In genomic region chr13:39823965-39824555, GRCm38 (mm10) we compare ENCODE assay signal across 9 mouse cellular contexts.
DNase-seq lines count a peak whose midpoint lies in the region; ATAC-seq lines count a peak whose summit lies in the region.
"Had no signal": no experiment of that assay in that cellular context is flagged by ENCODE, and none has a peak within 500 bp of the region (broad histone marks: within the 10 kb centered on the region; RNA-seq: fewer than 3 reads in every experiment).

No protein-coding gene starts in this region.

- intact Hi-C loops in heart, postnatal 10 days (cut with DNase I): no loop called here

- H3K4me3 ChIP-seq in kidney, embryonic 15.5 days (replicated peaks): peak overlapping the region; percentile 42
- peak overlapping the region; percentile 39 for H3K4me3 ChIP-seq in limb, embryonic 12.5 days (replicated peaks)
- peak overlapping the region; percentile 32 for H3K4me3 ChIP-seq in neural tube, embryonic 15.5 days (replicated peaks)
- H3K4me3 ChIP-seq: myocyte had no signal

- H3K4me2 ChIP-seq in kidney, embryonic 15.5 days: peak overlapping the region; percentile 72
- peak overlapping the region; percentile 72 for H3K4me2 ChIP-seq in limb, embryonic 12.5 days
- peak overlapping the region; percentile 65 for H3K4me2 ChIP-seq in neural tube, embryonic 15.5 days

- 4% methylated on average over 20 of the region's 20 CpGs for WGBS in kidney, embryonic 15.5 days
- 3% methylated on average over 20 of the region's 20 CpGs for WGBS in limb, embryonic 12.5 days
- 3% methylated on average over 20 of the region's 20 CpGs for WGBS in neural tube, embryonic 15.5 days

- H3K4me1 ChIP-seq in kidney, embryonic 15.5 days: peaks cover 13% of the 10 kb centered on the region
- H3K4me1 ChIP-seq in limb, embryonic 12.5 days (replicated peaks): peaks cover 9% of the 10 kb centered on the region
- peaks cover 15% of the 10 kb centered on the region for H3K4me1 ChIP-seq in neural tube, embryonic 15.5 days

- H3K9ac ChIP-seq in kidney, embryonic 15.5 days: no peak overlapping the region
- H3K9ac ChIP-seq in limb, embryonic 12.5 days (replicated peaks): peak overlapping the region; percentile 52
- peak overlapping the region; percentile 26 for H3K9ac ChIP-seq in neural tube, embryonic 15.5 days (replicated peaks)

- H3K36me3 ChIP-seq in kidney, embryonic 15.5 days: no peaks in the 10 kb centered on the region
- H3K36me3 ChIP-seq in limb, embryonic 12.5 days: no peaks in the 10 kb centered on the region
- H3K36me3 ChIP-seq in neural tube, embryonic 15.5 days: no peaks in the 10 kb centered on the region

- peak; percentile 62 for ATAC-seq in kidney, embryonic 15.5 days (replicated peaks; ENCODE audit: low FRiP score)
- ATAC-seq in limb, embryonic 12.5 days (ENCODE audit: insufficient number of reproducible peaks, insufficient read depth, low FRiP score, low TSS enrichment, low read depth): no peak
- peak; percentile 79 for ATAC-seq in neural tube, embryonic 15.5 days (ENCODE audit: low FRiP score)

- H3K27me3 ChIP-seq in kidney, embryonic 15.5 days: peaks cover 7% of the 10 kb centered on the region; the same call in 1 of the 2 replicates
- H3K27me3 ChIP-seq in limb, embryonic 12.5 days: peaks cover 9% of the 10 kb centered on the region; the same call in 1 of the 2 replicates
- H3K27me3 ChIP-seq in neural tube, embryonic 15.5 days (replicated peaks): peaks cover 6% of the 10 kb centered on the region

- H3K9me3 ChIP-seq in kidney, embryonic 15.5 days (replicated peaks): no peaks in the 10 kb centered on the region
- no peaks in the 10 kb centered on the region for H3K9me3 ChIP-seq in limb, embryonic 12.5 days
- no peaks in the 10 kb centered on the region for H3K9me3 ChIP-seq in neural tube, embryonic 15.5 days (replicated peaks)

- no peak for DNase-seq in kidney, adult 18-20 months
- peak; percentile 88 for DNase-seq in R1 (ENCODE audit: low read depth, low spot score)
- peak; percentile 26 to 35 for DNase-seq in cerebellum, postnatal 36 days
- peak; percentile 18 to 20 for DNase-seq in heart, postnatal 10 days
- DNase-seq in spleen, postnatal 36 days (ENCODE audit: low spot score in 2 of 2): no peak

- H3K27ac ChIP-seq in kidney, embryonic 15.5 days: no peak overlapping the region
- no peak overlapping the region for H3K27ac ChIP-seq in limb, embryonic 12.5 days
- H3K27ac ChIP-seq in neural tube, embryonic 15.5 days (replicated peaks): peak overlapping the region; percentile 58

Comparison
In these comparisons a context has a peak if more than half of its experiments do, and no peak if none do; other contexts are left out.
1. DNase-seq: peak in R1 (single experiment), cerebellum, postnatal 36 days (2 of 2) and heart, postnatal 10 days (2 of 2); none in kidney, adult 18-20 months (single experiment) and spleen, postnatal 36 days (0 of 2).
2. Peak in every context shown above with its lines, with median percentiles within 50 percentile points of each other: H3K4me2 ChIP-seq and H3K4me3 ChIP-seq.